Mouse (Mus musculus) C2C12 (cell line): Measurements from ENCODE around the gene Klhl35. TPM values are rescaled to one million over a fixed set of nuclear protein-coding genes. Genes with fewer than 3 reads are reported as not detected.

Experiments used
- H3K27me3 ChIP-seq: one replicate; pipeline ENCODE4 v1.6.1; 2011; ENCODE audit not compliant: control insufficient read depth, insufficient read depth, insufficient read length
- H3K36me3 ChIP-seq: one replicate; pipeline ENCODE4 v1.6.1; 2011; ENCODE audit not compliant: control insufficient read depth, insufficient read depth
- H3K4me3 ChIP-seq: one replicate; pipeline ENCODE4 v1.5.1; 2011; ENCODE audit warnings: mild to moderate bottlenecking, control low read depth; ENCODE audit not compliant: poor library complexity, insufficient read depth, severe bottlenecking
- H3K79me2 ChIP-seq: one replicate; pipeline ENCODE4 v1.6.1; 2011; ENCODE audit not compliant: control insufficient read depth, insufficient read depth
- H3K79me3 ChIP-seq: one replicate; pipeline ENCODE4 v1.6.1; 2011; ENCODE audit warnings: low read depth, control low read depth
- H3ac ChIP-seq: one replicate; pipeline ENCODE3; 2011; ENCODE audit warnings: low read depth; ENCODE audit not compliant: control insufficient read depth, insufficient read length
- CEBPB ChIP-seq: IDR thresholded peaks from one replicate; pipeline ENCODE4 v1.6.1; 2011; ENCODE audit warnings: low read depth, mild to moderate bottlenecking, control low read depth, moderate library complexity
- CTCF ChIP-seq: IDR thresholded peaks from one replicate; pipeline ENCODE4 v1.5.1; 2011; ENCODE audit not compliant: control insufficient read depth, insufficient read depth, insufficient read length
- FOSL1 ChIP-seq: IDR thresholded peaks from one replicate; pipeline ENCODE4 v1.8.0; 2011; ENCODE audit warnings: mild to moderate bottlenecking, low read length; ENCODE audit not compliant: poor library complexity, insufficient read depth, severe bottlenecking
- MAX ChIP-seq: IDR thresholded peaks from one replicate; pipeline ENCODE4 v1.6.1; 2011; ENCODE audit warnings: mild to moderate bottlenecking, control low read depth
- MYOD1 ChIP-seq: IDR thresholded peaks from one replicate; pipeline ENCODE4 v1.6.1; 2011; ENCODE audit warnings: low read depth; ENCODE audit not compliant: control insufficient read depth, insufficient read length
- MYOG ChIP-seq: IDR thresholded peaks from one replicate; pipeline ENCODE4 v1.6.1; 2011; ENCODE audit not compliant: control insufficient read depth, insufficient read length; ENCODE audit errors: extremely low read depth
- USF1 ChIP-seq: IDR thresholded peaks from one replicate; pipeline ENCODE4 v1.6.1; 2011; ENCODE audit warnings: low read depth, mild to moderate bottlenecking, control low read depth, moderate library complexity
- polyA plus RNA-seq: library from polyadenylated mRNA; unstranded; fragments of >200 nt; fragmentation: generic; extraction: Trizol; gene quantifications from one replicate; pipeline ENCODE4 v1.2.1, GENCODE M21; 2012; ENCODE audit warnings: missing spikeins

Klhl35 gene
- polyA plus RNA-seq, 1 experiment = not detected

- no peak overlapping the region for H3ac ChIP-seq
- peaks cover 4% of the 10 kb centered on the region for H3K79me3 ChIP-seq
- no peaks in the 10 kb centered on the region for H3K27me3 ChIP-seq
- no peak overlapping the region for H3K4me3 ChIP-seq
- peaks cover 12% of the 10 kb centered on the region for H3K36me3 ChIP-seq
- TF ChIP-seq MYOG = no peak
- TF ChIP-seq USF1 = no peak
- no peak for TF ChIP-seq MAX
- no peak for TF ChIP-seq CEBPB
- no peak for TF ChIP-seq CTCF
- no peak for TF ChIP-seq FOSL1
- TF ChIP-seq MYOD1 = no peak
- peaks cover 13% of the 10 kb centered on the region for H3K79me2 ChIP-seq
Observed at GRCm38 (mm10) chr7:99474836-99475561, 9.2 kb downstream of the Klhl35 start.

GRCm38 (mm10) chr7:99475562-99475911 lies 9.7 kb downstream of the Klhl35 start:
- peaks cover 19% of the 10 kb centered on the region for H3K79me2 ChIP-seq
- H3K36me3 ChIP-seq = peaks cover 16% of the 10 kb centered on the region
- H3K27me3 ChIP-seq = no peaks in the 10 kb centered on the region
- H3K4me3 ChIP-seq = no peak overlapping the region
- no peak overlapping the region for H3ac ChIP-seq
- peaks cover 6% of the 10 kb centered on the region for H3K79me3 ChIP-seq
- TF ChIP-seq MYOG (no peak), CEBPB (peak; percentile 4)

- Histone ChIP-seq H3K4me3 (no peak overlapping the region), H3K27me3 (no peaks in the 10 kb centered on the region), H3K79me2 (peaks cover 30% of the 10 kb centered on the region), H3ac (no peak overlapping the region), H3K36me3 (peaks cover 25% of the 10 kb centered on the region), H3K79me3 (peaks cover 15% of the 10 kb centered on the region)
- TF ChIP-seq MAX (no peak), CEBPB (no peak), MYOD1 (no peak), CTCF (no peak), MYOG (no peak), USF1 (no peak), FOSL1 (no peak)
Observed at GRCm38 (mm10) chr7:99476558-99477114, 10.8 kb downstream of the Klhl35 start.

- Histone ChIP-seq H3K79me3 (peaks cover 21% of the 10 kb centered on the region), H3K4me3 (no peak overlapping the region), H3ac (no peak overlapping the region), H3K79me2 (peaks cover 36% of the 10 kb centered on the region), H3K36me3 (peaks cover 29% of the 10 kb centered on the region), H3K27me3 (no peaks in the 10 kb centered on the region)
- TF ChIP-seq CTCF (no peak), FOSL1 (no peak), USF1 (no peak), MYOD1 (no peak), CEBPB (no peak), MYOG (no peak), MAX (no peak)
Observed at GRCm38 (mm10) chr7:99477235-99477634, 11.4 kb downstream of the Klhl35 start.

- H3K4me3 ChIP-seq = peak overlapping the region; percentile 85
- H3K36me3 ChIP-seq = peaks cover 35% of the 10 kb centered on the region
- H3ac ChIP-seq = peak overlapping the region; percentile 50
- no peaks in the 10 kb centered on the region for H3K27me3 ChIP-seq
- TF ChIP-seq CEBPB (no peak), CTCF (no peak), USF1 (no peak), MAX (no peak), MYOG (no peak), FOSL1 (no peak), MYOD1 (no peak)
- H3K79me3 ChIP-seq = peaks cover 33% of the 10 kb centered on the region
- peaks cover 49% of the 10 kb centered on the region for H3K79me2 ChIP-seq
Observed at GRCm38 (mm10) chr7:99482637-99483036, 16.8 kb downstream of the Klhl35 start.
